Mouse (Mus musculus) megakaryocyte, embryonic 14.5 days (primary cell): ENCODE results near the gene Epha10.

Experiments used
- FLI1 ChIP-seq: IDR thresholded peaks from 2 replicates; pipeline ENCODE4 v1.6.1; 2012; ENCODE audit warnings: low read length, inconsistent platforms, mixed read lengths
- GATA1 ChIP-seq: IDR thresholded peaks from 3 replicates; pipeline ENCODE4 v1.6.1; 2012; ENCODE audit warnings: mixed read lengths, low read length, inconsistent platforms, borderline replicate concordance

DNA sequence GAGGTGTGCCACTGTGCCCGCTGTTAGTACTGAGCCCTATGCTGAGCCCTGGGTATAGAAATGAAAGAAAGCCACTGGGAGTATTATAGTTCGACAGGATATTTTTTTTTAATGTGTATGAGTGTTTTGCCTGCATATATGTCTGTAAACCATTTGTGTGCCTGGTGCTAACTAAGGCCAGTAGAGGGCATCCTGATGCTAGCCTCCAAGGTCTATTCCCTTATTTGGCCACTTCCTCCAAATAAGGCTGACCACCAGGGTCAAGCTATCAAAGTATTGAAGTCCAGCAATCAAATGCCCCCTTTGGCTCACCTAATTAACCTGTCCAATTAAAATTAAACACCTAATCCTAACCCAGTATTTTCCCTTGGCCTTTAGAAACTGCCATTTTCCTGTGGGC lies 64.3 kb downstream of the Epha10 start:
- TF ChIP-seq GATA1, result no peak
- TF ChIP-seq FLI1, result no peak
